Mouse (Mus musculus) ES-E14 (cell line): ENCODE data around the gene Theg. TPM values are rescaled to one million over a fixed set of nuclear protein-coding genes. Genes with fewer than 3 reads are reported as not detected.

ENCODE experiments used
- DNase-seq: peaks from one replicate; pipeline ENCODE4 v3.0.0-alpha.2; 2013; ENCODE audit warnings: low read depth, low spot score
- H3K27ac ChIP-seq: 2 replicates; pipeline ENCODE4 v1.5.1; 2012; ENCODE audit warnings: low read depth, mild to moderate bottlenecking, low read length, moderate library complexity, mixed read lengths; ENCODE audit not compliant: poor library complexity, insufficient read depth, severe bottlenecking
- H3K36me3 ChIP-seq: 2 replicates; pipeline ENCODE4 v1.6.1; 2012; ENCODE audit warnings: mild to moderate bottlenecking, low read length, moderate library complexity, mixed read lengths; ENCODE audit not compliant: control insufficient read depth, poor library complexity, insufficient read depth, severe bottlenecking
- H3K4me1 ChIP-seq, 2 experiments: fragments of 150-350 bp in 1 of 2; sonication (generic) in 1 of 2; 2 replicates each; pipeline ENCODE4 v1.6.1; 2012; ENCODE audit warnings: low read length in 2 of 2, mild to moderate bottlenecking in 1 of 2, mixed read lengths in 1 of 2; ENCODE audit not compliant: control insufficient read depth in 2 of 2, insufficient read depth in 2 of 2, poor library complexity in 1 of 2
- H3K4me3 ChIP-seq, 2 experiments: fragments of 150-350 bp in 1 of 2; sonication (generic) in 1 of 2; 2 replicates each; pipeline ENCODE4 v1.5.1; 2012; ENCODE audit warnings: low read length in 2 of 2, low read depth in 1 of 2, mild to moderate bottlenecking in 1 of 2, mixed read lengths in 1 of 2; ENCODE audit not compliant: insufficient read depth in 1 of 2, poor library complexity in 1 of 2, severe bottlenecking in 1 of 2
- H3K9ac ChIP-seq: 2 replicates; pipeline ENCODE4 v1.6.1; 2012; ENCODE audit warnings: low read depth, mild to moderate bottlenecking, low read length, mixed read lengths; ENCODE audit not compliant: poor library complexity, insufficient read depth, severe bottlenecking
- H3K9me3 ChIP-seq: fragments of 150-350 bp; sonication (generic); 2 replicates; pipeline ENCODE4 v1.6.1; 2012; ENCODE audit warnings: low read depth, mild to moderate bottlenecking, low read length; ENCODE audit not compliant: control insufficient read depth, insufficient read depth
- CHD2 ChIP-seq: IDR thresholded peaks from 2 replicates; pipeline ENCODE4 v1.6.1; 2014; ENCODE audit warnings: mild to moderate bottlenecking, low read depth, low read length, inconsistent platforms
- HCFC1 ChIP-seq: IDR thresholded peaks from 2 replicates; pipeline ENCODE4 v1.6.1; 2012; ENCODE audit warnings: low read length, inconsistent platforms, borderline replicate concordance; ENCODE audit not compliant: insufficient read depth
- MAFK ChIP-seq: IDR thresholded peaks from 2 replicates; pipeline ENCODE4 v1.6.1; 2014; ENCODE audit warnings: mild to moderate bottlenecking, low read depth, low read length, inconsistent platforms; ENCODE audit not compliant: insufficient read depth
- ZC3H11A ChIP-seq: IDR thresholded peaks from 2 replicates; pipeline ENCODE4 v1.6.1; 2012; ENCODE audit warnings: low read depth, mild to moderate bottlenecking, inconsistent platforms, low read length, borderline replicate concordance
- ZNF384 ChIP-seq: IDR thresholded peaks from 2 replicates; pipeline ENCODE4 v1.6.1; 2012; ENCODE audit warnings: low read depth, low read length, inconsistent platforms
- in situ Hi-C, 2 experiments: fragments of 600-800 bp; cut with MboI; formaldehyde crosslinking; loops; one replicate each; pipeline ENCODE4 v1.15.1; 2025; ENCODE audit warnings: low sequenced_read_pairs in 2 of 2, inconsistent platforms in 1 of 2; ENCODE audit not compliant: unreplicated experiment in 2 of 2
- total RNA-seq: library from RNA; depleted of rRNA; stranded (reverse); fragments of 300-350 nt; gene quantifications from 2 replicates; pipeline ENCODE4 v1.2.3, GENCODE M21; 2012

Theg gene
- total RNA-seq, 1 experiment, result not detected

DNA sequence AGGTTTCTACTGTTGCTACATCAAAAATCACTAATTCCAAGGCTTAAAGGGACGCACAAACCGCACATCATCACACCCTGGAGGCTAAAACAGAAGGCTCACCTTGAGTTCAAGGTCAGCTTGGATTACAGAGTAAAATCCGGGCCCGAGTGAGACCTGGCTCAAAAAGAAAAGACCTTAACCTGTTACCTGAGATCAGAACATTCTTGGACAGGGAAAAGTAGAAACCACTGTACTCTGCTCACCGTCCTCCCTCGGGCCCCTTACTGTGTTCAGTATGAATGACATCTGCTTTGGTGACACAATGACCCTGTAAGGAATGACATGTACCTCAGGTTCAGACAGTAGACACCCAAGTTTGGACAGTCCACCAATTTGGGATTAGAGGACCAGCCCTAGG lies 12.3 kb downstream of the Theg start:
- H3K36me3 ChIP-seq, result no peaks in the 10 kb centered on the region
- H3K9ac ChIP-seq, result no peak overlapping the region
- no peak overlapping the region for H3K27ac ChIP-seq
- H3K9me3 ChIP-seq, result no peaks in the 10 kb centered on the region
- in situ Hi-C loops, result no loop called here
- peaks cover 1 to 7% of the 10 kb centered on the region in 2 experiments; a peak in 2 of 4 replicates for H3K4me1 ChIP-seq
- no peak for DNase-seq
- TF ChIP-seq MAFK (no peak), ZNF384 (no peak), HCFC1 (no peak), CHD2 (no peak), ZC3H11A (no peak)
- no peak overlapping the region for H3K4me3 ChIP-seq

DNA sequence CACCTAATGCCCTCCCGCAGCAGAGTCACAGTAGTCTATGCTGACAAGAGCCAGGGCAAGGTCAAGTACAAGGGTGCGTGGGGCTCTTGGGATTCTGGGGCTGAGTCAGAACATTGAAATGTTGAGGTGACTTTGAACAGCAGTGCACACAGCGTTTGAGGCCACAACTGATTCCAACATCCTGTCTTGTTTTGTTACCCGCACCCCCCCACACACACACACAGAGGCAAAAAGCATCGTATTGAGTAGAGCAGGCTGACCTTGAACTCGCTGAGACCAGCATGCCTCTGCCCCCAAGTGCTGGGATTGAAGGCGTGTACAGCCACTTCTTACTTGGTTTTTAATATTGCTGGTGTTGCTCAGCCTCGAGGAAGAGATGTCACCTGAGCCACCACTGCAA lies 12.8 kb downstream of the Theg start:
- in situ Hi-C loops, result no loop called here
- H3K9ac ChIP-seq, result no peak overlapping the region
- no peak for TF ChIP-seq CHD2
- no peak overlapping the region for H3K4me3 ChIP-seq
- peaks cover 0 to 7% of the 10 kb centered on the region in 2 experiments; a peak in 1 of 4 replicates for H3K4me1 ChIP-seq
- no peak for DNase-seq
- H3K36me3 ChIP-seq, result no peaks in the 10 kb centered on the region
- H3K27ac ChIP-seq, result no peak overlapping the region
- no peaks in the 10 kb centered on the region for H3K9me3 ChIP-seq

DNA sequence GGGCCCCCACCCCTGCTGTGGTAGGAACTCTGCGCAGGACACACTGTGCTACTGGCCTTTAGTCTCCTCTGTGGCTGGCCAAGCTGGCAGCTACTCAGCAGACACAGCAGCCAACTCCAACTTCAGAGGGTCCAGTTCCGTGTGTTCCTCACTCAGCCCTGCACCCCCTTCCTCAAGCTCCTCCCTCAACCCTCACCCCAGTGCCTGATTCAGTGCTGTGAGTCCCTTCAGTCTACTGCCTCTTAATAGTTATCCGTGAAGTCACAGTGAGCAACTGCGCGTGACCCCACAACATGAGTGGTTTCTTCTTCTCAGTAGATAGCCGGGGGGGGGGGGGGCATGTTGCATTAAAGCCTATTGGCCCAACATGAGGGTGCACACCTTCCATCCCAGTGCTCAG lies 13.5 kb downstream of the Theg start:
- H3K9me3 ChIP-seq, result no peaks in the 10 kb centered on the region
- in situ Hi-C loops, result no loop called here
- no peak overlapping the region for H3K4me3 ChIP-seq
- H3K27ac ChIP-seq, result no peak overlapping the region
- no peaks in the 10 kb centered on the region for H3K36me3 ChIP-seq
- TF ChIP-seq MAFK (no peak), ZNF384 (no peak), HCFC1 (no peak), ZC3H11A (no peak)
- H3K4me1 ChIP-seq, result peaks cover 0 to 7% of the 10 kb centered on the region in 2 experiments; a peak in 1 of 4 replicates
- no peak overlapping the region for H3K9ac ChIP-seq
- DNase-seq, result no peak

DNA sequence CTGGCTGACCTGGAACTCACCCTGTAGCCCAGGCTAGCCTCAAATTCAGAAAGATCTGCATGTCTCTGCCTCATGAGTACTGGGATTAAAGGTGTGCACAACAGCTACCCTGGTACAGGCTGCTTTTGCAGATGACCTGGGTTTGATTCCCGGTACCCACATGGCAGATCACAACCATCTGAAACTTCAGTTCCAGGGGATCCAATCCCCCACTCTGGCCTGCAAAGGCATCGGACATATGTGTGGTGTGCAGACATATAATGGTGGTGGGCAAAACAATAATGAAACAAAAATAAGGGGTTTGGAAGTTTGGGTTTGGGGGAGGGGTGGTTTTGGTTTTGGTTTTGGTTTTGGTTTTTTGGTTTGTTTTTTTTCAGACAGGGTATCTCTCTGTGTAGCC lies 15.8 kb downstream of the Theg start:
- no peak overlapping the region for H3K4me3 ChIP-seq
- no peak for DNase-seq
- TF ChIP-seq ZC3H11A (no peak), ZNF384 (no peak), HCFC1 (no peak), CHD2 (no peak), MAFK (no peak)
- H3K9me3 ChIP-seq, result no peaks in the 10 kb centered on the region
- no peaks in the 10 kb centered on the region for H3K36me3 ChIP-seq
- no peak overlapping the region for H3K27ac ChIP-seq
- in situ Hi-C loops, result no loop called here
- H3K9ac ChIP-seq, result no peak overlapping the region
- H3K4me1 ChIP-seq, result peaks cover 0 to 7% of the 10 kb centered on the region in 2 experiments; a peak in 1 of 4 replicates

DNA sequence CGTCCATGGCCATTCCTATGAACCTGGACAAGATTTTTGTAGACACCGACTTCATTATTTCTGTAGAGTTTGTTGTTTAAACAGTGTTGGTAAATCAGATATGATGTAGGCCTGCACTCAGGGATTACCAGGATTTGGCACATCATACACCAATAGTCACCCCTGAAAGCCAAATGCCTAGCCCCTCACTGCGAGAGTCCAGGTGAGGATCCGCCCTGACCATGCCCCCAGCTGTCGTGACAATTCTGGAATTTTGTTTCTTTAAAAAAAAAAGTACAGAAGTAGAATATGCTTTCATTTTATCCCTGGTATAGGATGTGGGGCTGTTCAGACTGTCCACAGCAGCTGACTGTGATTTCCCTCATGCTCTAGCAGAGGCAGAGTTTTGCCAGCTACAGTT lies 17.2 kb downstream of the Theg start:
- peaks cover 0 to 7% of the 10 kb centered on the region in 2 experiments; a peak in 1 of 4 replicates for H3K4me1 ChIP-seq
- no peak for DNase-seq
- TF ChIP-seq ZC3H11A (no peak), ZNF384 (no peak), MAFK (no peak), CHD2 (no peak), HCFC1 (no peak)

More for the DNA sequence above, 17.2 kb downstream of the Theg start:
- H3K9me3 ChIP-seq, result no peaks in the 10 kb centered on the region
- no peaks in the 10 kb centered on the region for H3K36me3 ChIP-seq
- H3K4me3 ChIP-seq, result no peak overlapping the region
- in situ Hi-C loops, result no loop called here
- H3K9ac ChIP-seq, result no peak overlapping the region
- H3K27ac ChIP-seq, result no peak overlapping the region
